Mouse (Mus musculus): ENCODE data around the gene Abraxas1.

DNA sequence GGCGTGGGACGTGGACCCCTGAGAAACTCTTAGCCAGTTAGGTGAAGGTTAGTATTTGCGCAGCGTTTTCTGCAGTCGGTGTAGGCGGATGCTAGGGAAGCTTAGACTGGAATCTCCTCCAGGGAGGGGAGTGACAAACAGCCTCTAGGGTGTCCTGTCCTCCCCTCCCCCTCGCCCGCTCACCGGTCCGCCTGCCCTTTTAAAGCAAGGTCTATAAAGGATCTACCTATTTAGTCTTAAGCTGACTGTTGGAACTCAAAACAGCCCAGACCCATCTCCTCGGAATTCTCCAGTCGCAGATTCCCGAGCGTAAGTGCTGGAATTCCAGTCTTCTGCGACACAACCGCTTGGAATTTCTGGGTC lies 24.7 kb upstream of the Abraxas1 start, which contains the start of gene Gpat3:
- TF ChIP-seq TAL1 (IDR thresholded peaks at IDR 0.05; ENCODE audit: low read length), result no peak
- no peak for TF ChIP-seq GATA1 (IDR thresholded peaks at IDR 0.05; ENCODE audit: low read length)
